Mouse (Mus musculus) heart, embryonic 14.5 days (tissue): ENCODE measurements around the gene Lrp11. TPM values are rescaled to one million over a fixed set of nuclear protein-coding genes. Genes with fewer than 3 reads are reported as not detected.

Experiments used
- ATAC-seq: fragments of 200-750 bp; cut with Nextera tagmentation; 2 replicates; pipeline ENCODE4 v1.8.0; 2017; ENCODE audit warnings: low read depth, moderate TSS enrichment; ENCODE audit not compliant: insufficient number of reproducible peaks, insufficient read depth, low FRiP score
- H3K27ac ChIP-seq, 2 experiments: fragments of 200-500 bp in 1 of 2; fragments of 300-500 bp in 1 of 2; sonication (generic) in 1 of 2; replicated peaks in 1 of 2; 2 replicates each; pipeline ENCODE4 v1.5.1; 2012 to 2014; ENCODE audit warnings: low read depth in 2 of 2, low read length in 2 of 2, control low read depth in 1 of 2, mild to moderate bottlenecking in 1 of 2, mixed read lengths in 1 of 2; ENCODE audit not compliant: control insufficient read depth in 1 of 2, insufficient read depth in 1 of 2
- H3K27me3 ChIP-seq: fragments of 300-500 bp; sonication (generic); 2 replicates; pipeline ENCODE4 v1.6.1; 2014; ENCODE audit warnings: mild to moderate bottlenecking, low read length, control low read depth; ENCODE audit not compliant: control insufficient read depth, insufficient read depth
- H3K36me3 ChIP-seq: fragments of 300-500 bp; sonication (generic); 2 replicates; pipeline ENCODE4 v1.6.1; 2014; ENCODE audit warnings: mild to moderate bottlenecking, control low read depth, low read length, mixed read lengths; ENCODE audit not compliant: control insufficient read depth, insufficient read depth
- H3K4me1 ChIP-seq, 2 experiments: fragments of 200-500 bp in 1 of 2; fragments of 300-500 bp in 1 of 2; sonication (generic) in 1 of 2; 2 replicates each; pipeline ENCODE4 v1.6.1; 2012 to 2014; ENCODE audit warnings: low read length in 2 of 2, control low read depth in 1 of 2, mixed read lengths in 1 of 2; ENCODE audit not compliant: control insufficient read depth in 2 of 2, insufficient read depth in 2 of 2
- H3K4me2 ChIP-seq: fragments of 300-500 bp; sonication (generic); 2 replicates; pipeline ENCODE4 v1.6.1; 2014; ENCODE audit warnings: mild to moderate bottlenecking, low read length
- H3K4me3 ChIP-seq, 2 experiments: fragments of 200-500 bp in 1 of 2; fragments of 300-500 bp in 1 of 2; sonication (generic) in 1 of 2; 2 replicates each; pipeline ENCODE4 v1.5.1; 2012 to 2014; ENCODE audit warnings: low read length in 2 of 2, mild to moderate bottlenecking in 2 of 2, control low read depth in 1 of 2, low read depth in 1 of 2, moderate library complexity in 1 of 2; ENCODE audit not compliant: control insufficient read depth in 1 of 2, insufficient read depth in 1 of 2
- H3K9ac ChIP-seq: fragments of 300-500 bp; sonication (generic); 2 replicates; pipeline ENCODE4 v1.6.1; 2014; ENCODE audit warnings: mild to moderate bottlenecking, low read length
- H3K9me3 ChIP-seq: fragments of 300-500 bp; sonication (generic); 2 replicates; pipeline ENCODE4 v1.6.1; 2016; ENCODE audit warnings: low read length, control low read depth; ENCODE audit not compliant: control insufficient read depth
- WGBS: fragments of 180-500 bp; shearing (Covaris S2); extraction: QIAGEN DNeasy Blood & Tissue Kit; methylation state at CpG from one replicate; pipeline ENCODE4 v1.1.7; 2014; 5-methylcytosine and 5-hydroxymethylcytosine counted together
- polyA plus RNA-seq: library from polyadenylated mRNA; unstranded; fragments of >200 nt; fragmentation: Nextera tagmentation; extraction: Ambion mirVana; gene quantifications from 2 replicates; pipeline ENCODE4 v1.2.1, GENCODE M21; 2014

The Lrp11 gene
- polyA plus RNA-seq, 1 experiment from 2014 or later, result 1.9 TPM

DNA sequence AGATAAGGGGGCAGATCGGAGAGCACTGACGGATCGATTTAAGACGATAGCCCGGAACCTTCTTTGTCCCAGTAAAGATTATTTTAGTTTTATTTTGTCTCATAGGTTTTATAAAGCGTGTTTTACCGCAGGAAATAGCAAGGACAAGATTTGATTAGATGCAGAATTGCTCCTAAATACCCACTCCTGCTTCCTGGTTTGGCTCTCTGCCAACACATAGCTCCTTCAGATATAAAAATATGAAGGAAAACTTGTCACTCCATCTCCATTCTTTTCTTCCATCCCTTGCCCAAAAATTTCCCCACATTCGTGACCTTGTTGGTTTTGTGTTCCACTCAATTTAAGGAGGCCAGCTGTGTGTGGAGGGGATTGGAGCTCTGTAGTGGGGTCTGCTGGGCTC is 1.2 kb downstream of the Lrp11 start:
- no peak for ATAC-seq
- Histone ChIP-seq H3K27ac (no peak overlapping the region), H3K4me3 (peak overlapping the region; percentile 60 to 63; a peak in 3 of 4 replicates), H3K27me3 (peaks cover 10% of the 10 kb centered on the region), H3K9me3 (no peaks in the 10 kb centered on the region), H3K4me2 (peak overlapping the region; percentile 98), H3K9ac (peak overlapping the region; percentile 55; the same call in 1 of the 2 replicates), H3K36me3 (no peaks in the 10 kb centered on the region), H3K4me1 (peaks cover 0 to 8% of the 10 kb centered on the region in 2 experiments; a peak in 3 of 4 replicates)
- 7% methylated on average over 8 of the region's 8 CpGs for WGBS

DNA sequence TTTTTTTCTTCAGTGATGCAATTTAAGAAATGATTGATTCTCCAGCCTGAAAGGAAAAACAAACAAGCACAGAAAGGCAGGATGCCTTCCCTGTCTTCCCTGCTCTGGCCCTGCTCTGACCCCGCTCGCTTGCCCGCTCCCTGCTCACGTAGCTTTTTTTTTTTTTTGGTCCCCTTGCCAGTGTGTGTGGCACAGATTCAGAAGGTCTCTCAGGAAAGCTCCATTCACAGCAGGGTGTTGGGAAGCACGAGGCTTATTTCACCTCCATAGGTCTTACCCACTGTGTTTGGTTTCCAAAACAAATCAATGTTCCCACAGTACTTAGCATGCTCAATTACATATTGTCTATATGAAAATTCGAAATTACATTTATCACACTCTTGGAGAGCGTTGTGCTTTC is 5.2 kb downstream of the Lrp11 start:
- Histone ChIP-seq H3K4me3 (no peak overlapping the region), H3K9me3 (no peaks in the 10 kb centered on the region), H3K4me1 (peaks cover 0 to 8% of the 10 kb centered on the region in 2 experiments; a peak in 3 of 4 replicates), H3K27ac (no peak overlapping the region), H3K36me3 (no peaks in the 10 kb centered on the region), H3K9ac (no peak overlapping the region), H3K27me3 (peaks cover 10% of the 10 kb centered on the region), H3K4me2 (no peak overlapping the region)
- no peak for ATAC-seq
- 49% methylated on average over 7 of the region's 7 CpGs for WGBS

DNA sequence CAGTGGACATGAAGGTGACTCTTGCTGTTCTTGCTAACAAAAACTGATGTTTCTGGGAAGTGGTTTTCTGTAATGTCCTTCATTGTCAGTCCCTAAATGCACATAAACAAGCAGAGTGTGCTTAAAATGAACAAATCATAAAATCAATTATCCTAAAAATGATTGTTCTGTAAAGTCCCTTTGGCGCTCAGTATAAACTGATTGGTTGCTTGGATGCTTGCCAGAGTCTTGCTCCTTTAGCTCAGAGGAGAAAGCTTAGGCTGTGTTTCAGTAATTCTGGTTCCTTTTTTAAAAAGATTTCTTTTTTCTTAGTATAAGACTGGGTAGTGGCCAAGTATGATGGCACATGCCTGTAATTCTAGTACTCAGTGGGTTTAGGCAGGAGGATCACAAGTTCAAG is 6.7 kb downstream of the Lrp11 start:
- WGBS, result 71% methylated on average over 1 of the region's 1 CpGs

DNA sequence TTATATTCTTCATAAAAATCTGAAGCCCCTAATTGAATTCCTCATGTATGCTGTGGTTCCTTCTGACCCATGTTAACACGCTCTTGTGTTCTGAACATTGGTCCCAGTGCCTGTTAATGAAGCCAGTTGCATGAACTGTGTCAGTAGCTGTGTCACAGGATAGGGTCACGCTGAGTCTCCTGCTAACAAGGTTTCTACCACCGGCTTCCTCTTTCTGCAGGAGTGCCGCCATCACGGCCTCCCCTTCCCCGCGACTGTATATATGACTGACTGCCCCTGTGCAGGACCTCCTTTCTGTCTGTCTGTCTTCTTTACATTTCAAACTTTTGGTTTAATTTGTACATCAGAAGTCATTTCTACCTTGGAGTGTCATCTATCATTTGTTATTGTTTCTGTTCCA is 8.6 kb downstream of the Lrp11 start:
- no peaks in the 10 kb centered on the region for H3K27me3 ChIP-seq
- H3K36me3 ChIP-seq, result no peaks in the 10 kb centered on the region
- no peak overlapping the region for H3K4me2 ChIP-seq
- WGBS, result 85% methylated on average over 7 of the region's 7 CpGs
- no peak overlapping the region for H3K4me3 ChIP-seq
- no peaks in the 10 kb centered on the region for H3K4me1 ChIP-seq
- no peak for ATAC-seq
- no peaks in the 10 kb centered on the region for H3K9me3 ChIP-seq
- H3K9ac ChIP-seq, result no peak overlapping the region
- H3K27ac ChIP-seq, result no peak overlapping the region

More for the DNA sequence above, 6.7 kb downstream of the Lrp11 start:
- Histone ChIP-seq H3K36me3 (no peaks in the 10 kb centered on the region), H3K4me1 (no peaks in the 10 kb centered on the region; a peak in 1 of 4 replicates), H3K9me3 (no peaks in the 10 kb centered on the region), H3K4me3 (no peak overlapping the region), H3K4me2 (no peak overlapping the region), H3K9ac (no peak overlapping the region), H3K27me3 (peaks cover 7% of the 10 kb centered on the region), H3K27ac (no peak overlapping the region)
- ATAC-seq, result no peak

- no peak overlapping the region for H3K9ac ChIP-seq
- 13% methylated on average over 6 of the region's 6 CpGs for WGBS
These were observed 11.0 kb downstream of the Lrp11 start for GRCm38 (mm10) chr10:7600647-7601046.

DNA sequence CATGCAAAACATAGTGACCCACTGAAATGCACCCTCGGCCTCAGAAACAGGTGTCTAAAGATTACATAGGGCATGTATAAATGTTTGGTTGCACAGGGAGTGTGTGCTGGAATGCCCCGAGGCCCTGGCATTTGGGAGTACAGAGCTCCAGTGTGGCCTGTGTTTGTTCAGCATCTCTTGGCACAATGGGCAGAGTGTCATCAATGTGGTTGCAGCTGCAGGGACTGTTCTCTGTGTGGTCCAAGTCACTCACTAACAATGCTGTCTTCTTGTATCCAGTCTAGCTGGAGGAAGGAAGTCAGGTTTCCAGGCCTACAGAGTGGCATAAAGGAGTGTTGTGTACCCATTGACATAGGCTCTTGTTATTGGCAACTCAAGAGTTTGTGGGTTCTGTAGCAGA is 15.6 kb downstream of the Lrp11 start:
- Histone ChIP-seq H3K36me3 (no peaks in the 10 kb centered on the region), H3K4me1 (no peaks in the 10 kb centered on the region), H3K27ac (no peak overlapping the region), H3K4me3 (no peak overlapping the region), H3K9ac (no peak overlapping the region), H3K9me3 (no peaks in the 10 kb centered on the region), H3K4me2 (no peak overlapping the region), H3K27me3 (no peaks in the 10 kb centered on the region)
- no peak for ATAC-seq
- WGBS, result 67% methylated on average over 2 of the region's 2 CpGs

More at GRCm38 (mm10) chr10:7600647-7601046, 11.0 kb downstream of the Lrp11 start:
- Histone ChIP-seq H3K4me2 (no peak overlapping the region), H3K27ac (no peak overlapping the region), H3K4me3 (no peak overlapping the region), H3K9me3 (no peaks in the 10 kb centered on the region), H3K4me1 (no peaks in the 10 kb centered on the region), H3K27me3 (no peaks in the 10 kb centered on the region), H3K36me3 (no peaks in the 10 kb centered on the region)
- no peak for ATAC-seq

GRCm38 (mm10) chr10:7606437-7606836 is 16.8 kb downstream of the Lrp11 start:
- no peak overlapping the region for H3K4me3 ChIP-seq
- no peaks in the 10 kb centered on the region for H3K27me3 ChIP-seq
- no peak overlapping the region for H3K9ac ChIP-seq
- no peaks in the 10 kb centered on the region for H3K36me3 ChIP-seq
- H3K27ac ChIP-seq, result no peak overlapping the region
- no peaks in the 10 kb centered on the region for H3K4me1 ChIP-seq
- no peak for ATAC-seq
- no peaks in the 10 kb centered on the region for H3K9me3 ChIP-seq
- H3K4me2 ChIP-seq, result no peak overlapping the region
- 52% methylated on average over 2 of the region's 2 CpGs for WGBS

DNA sequence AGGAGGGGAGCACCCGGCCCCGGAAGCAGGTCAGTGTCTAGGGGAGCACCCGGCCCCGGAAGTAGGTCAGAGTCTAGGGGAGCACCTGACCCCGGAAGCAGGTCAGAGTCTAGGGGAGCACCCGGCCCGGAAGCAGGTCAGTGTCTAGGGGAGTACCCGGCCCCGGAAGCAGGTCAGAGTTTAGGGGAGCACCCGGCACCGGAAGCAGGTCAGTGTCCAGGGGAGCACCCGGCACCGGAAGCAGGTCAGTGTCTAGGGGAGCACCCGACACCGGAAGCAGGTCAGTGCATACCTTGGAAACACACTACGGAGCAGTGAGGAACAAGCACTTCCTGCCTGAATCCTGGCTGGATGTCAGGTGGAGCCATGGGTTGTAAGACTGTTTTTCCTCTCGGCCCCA is 19.0 kb downstream of the Lrp11 start:
- H3K9ac ChIP-seq, result no peak overlapping the region
- H3K27ac ChIP-seq, result no peak overlapping the region
- 86% methylated on average over 17 of the region's 17 CpGs for WGBS

More for the DNA sequence above, 19.0 kb downstream of the Lrp11 start:
- H3K4me2 ChIP-seq, result no peak overlapping the region
- no peaks in the 10 kb centered on the region for H3K27me3 ChIP-seq
- no peak for ATAC-seq
- no peaks in the 10 kb centered on the region for H3K36me3 ChIP-seq
- no peaks in the 10 kb centered on the region for H3K9me3 ChIP-seq
- no peaks in the 10 kb centered on the region for H3K4me1 ChIP-seq
- H3K4me3 ChIP-seq, result no peak overlapping the region
